23 mouse cellular contexts compared by ENCODE assay signal in genomic region chr19:11736455-11736854, GRCm38 (mm10). TPM values are rescaled to one million over a fixed set of nuclear protein-coding genes. Genes with fewer than 3 reads are reported as not detected.
"Had no signal": no experiment of that assay in that cellular context is flagged by ENCODE, and none has a peak within 500 bp of the region (broad histone marks: within the 10 kb centered on the region; RNA-seq: fewer than 3 reads in every experiment).

No protein-coding gene starts in this region.

- H3K9me3 ChIP-seq: intestine, embryonic 15.5 days; limb, embryonic 12.5 days; limb, embryonic 15.5 days; midbrain, embryonic 12.5 days; neural tube, embryonic 13.5 days had no signal

- H3K27me3 ChIP-seq: intestine, embryonic 15.5 days; limb, embryonic 12.5 days; limb, embryonic 15.5 days; midbrain, embryonic 12.5 days; neural tube, embryonic 13.5 days had no signal

- H3K9ac ChIP-seq: intestine, embryonic 15.5 days; limb, embryonic 12.5 days; limb, embryonic 15.5 days; midbrain, embryonic 12.5 days; neural tube, embryonic 13.5 days had no signal

- DNase-seq: kidney, adult 11 months; kidney, adult 8-10 months; kidney, postnatal 14 days; kidney, postnatal 4 days; left cerebral cortex, postnatal 4 days; lung, adult 2 months; thymus, adult 18-20 months; thymus, postnatal 36 days had no signal

- H3K4me3 ChIP-seq: intestine, embryonic 15.5 days; limb, embryonic 12.5 days; limb, embryonic 15.5 days; midbrain, embryonic 12.5 days; myocyte; neural tube, embryonic 13.5 days had no signal

- H3K4me2 ChIP-seq: intestine, embryonic 15.5 days; limb, embryonic 12.5 days; limb, embryonic 15.5 days; midbrain, embryonic 12.5 days; neural tube, embryonic 13.5 days had no signal

- ATAC-seq: intestine, embryonic 15.5 days; midbrain, embryonic 16.5 days had no signal

- H3K4me1 ChIP-seq: intestine, embryonic 15.5 days; limb, embryonic 12.5 days; limb, embryonic 15.5 days; midbrain, embryonic 12.5 days; neural tube, embryonic 13.5 days had no signal

- H3K27ac ChIP-seq: intestine, embryonic 15.5 days; limb, embryonic 12.5 days; limb, embryonic 15.5 days; macrophage; midbrain, embryonic 12.5 days; neural tube, embryonic 13.5 days had no signal

- H3K36me3 ChIP-seq: intestine, embryonic 15.5 days; limb, embryonic 12.5 days; limb, embryonic 15.5 days; midbrain, embryonic 12.5 days; neural tube, embryonic 13.5 days had no signal

RNA-seq across cellular contexts. Expression of gene Gif, which starts 10.9 kb away (rescaled TPM):
- polyA plus RNA-seq: intestine, embryonic 15.5 days; kidney, embryonic 16.5 days; limb, embryonic 12.5 days; limb, embryonic 15.5 days; macrophage; midbrain, embryonic 12.5 days; midbrain, embryonic 16.5 days; myocyte; neural tube, embryonic 13.5 days; spleen, adult 2 months; urinary bladder, adult 2 months had no signal

RNA-seq across cellular contexts. Expression of gene Oosp3, which starts 39.6 kb away (rescaled TPM):
- polyA plus RNA-seq: intestine, embryonic 15.5 days; kidney, embryonic 16.5 days; limb, embryonic 12.5 days; limb, embryonic 15.5 days; lung, adult 2 months; lung, embryonic 16.5 days; macrophage; midbrain, embryonic 12.5 days; midbrain, embryonic 16.5 days; myocyte; neural tube, embryonic 13.5 days; small intestine, adult 2 months; spleen, adult 2 months; stomach, embryonic 16.5 days; testis, adult 2 months; urinary bladder, adult 2 months had no signal

RNA-seq across cellular contexts. Expression of gene Oosp1, which starts 45.5 kb away (rescaled TPM):
- polyA plus RNA-seq: intestine, embryonic 15.5 days; kidney, embryonic 16.5 days; limb, embryonic 12.5 days; limb, embryonic 15.5 days; lung, adult 2 months; lung, embryonic 16.5 days; macrophage; midbrain, embryonic 12.5 days; midbrain, embryonic 16.5 days; myocyte; neural tube, embryonic 13.5 days; stomach, embryonic 16.5 days; testis, adult 2 months; urinary bladder, adult 2 months had no signal
